Mouse (Mus musculus): ENCODE measurements around the gene Tmem63c. TPM values are rescaled to one million over a fixed set of nuclear protein-coding genes. Genes with fewer than 3 reads are reported as not detected.

The Tmem63c gene
- polyA plus RNA-seq, 1 experiment from 2014 or later = 0.12 TPM

DNA sequence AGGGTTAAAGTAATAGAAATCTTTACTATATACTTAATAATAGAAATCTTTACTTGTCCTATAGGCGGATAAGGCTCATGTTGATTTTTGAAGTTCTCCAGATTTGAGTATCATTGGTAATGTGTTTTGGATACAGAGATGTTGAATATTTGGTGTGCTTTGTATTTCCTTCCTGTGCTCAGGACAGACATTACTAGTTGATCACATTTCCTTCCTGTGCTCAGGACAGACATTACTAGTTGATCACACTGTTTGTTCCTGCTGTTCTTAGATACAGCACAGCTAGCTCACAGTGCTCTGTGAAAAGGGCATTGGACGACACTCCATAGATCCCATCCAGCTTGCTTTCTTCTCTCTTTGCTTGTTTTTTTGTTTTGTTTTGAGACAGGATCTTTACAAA, 55.5 kb downstream of the Tmem63c start:
- no peak for DNase-seq (ENCODE audit: low spot score)
- Histone ChIP-seq H3K9me3 (ENCODE audit: low read length) (no peaks in the 10 kb centered on the region), H3K4me3 (ENCODE audit: low read depth, low read length) (no peak overlapping the region), H3K36me3 (ENCODE audit: insufficient read depth, low read length) (no peaks in the 10 kb centered on the region), H3K27me3 (replicated peaks; ENCODE audit: insufficient read depth, low read length) (no peaks in the 10 kb centered on the region), H3K9ac (replicated peaks; ENCODE audit: low read depth) (no peak overlapping the region), H3K27ac (ENCODE audit: low read length) (no peak overlapping the region), H3K4me2 (replicated peaks; ENCODE audit: low read depth, low read length) (no peak overlapping the region), H3K4me1 (ENCODE audit: insufficient read depth, low read depth, low read length) (no peaks in the 10 kb centered on the region)
- 86% methylated on average over 2 of the region's 2 CpGs for WGBS
- TF ChIP-seq EP300 (IDR thresholded peaks at IDR 0.05) (no peak), CTCF (IDR thresholded peaks at IDR 0.05) (no peak)
- no peak for ATAC-seq

- no peak overlapping the region for H3K9ac ChIP-seq (replicated peaks; ENCODE audit: low read depth)
- WGBS = 70% methylated on average over 8 of the region's 8 CpGs
- H3K4me3 ChIP-seq (ENCODE audit: low read depth, low read length) = no peak overlapping the region
- H3K9me3 ChIP-seq (ENCODE audit: low read length) = no peaks in the 10 kb centered on the region
- H3K27ac ChIP-seq (ENCODE audit: low read length) = no peak overlapping the region
- ATAC-seq (no peak), DNase-seq (ENCODE audit: low spot score) (no peak)
- TF ChIP-seq EP300 (IDR thresholded peaks at IDR 0.05) (no peak), CTCF (IDR thresholded peaks at IDR 0.05) (no peak)
- no peak overlapping the region for H3K4me2 ChIP-seq (replicated peaks; ENCODE audit: low read depth, low read length)
- H3K36me3 ChIP-seq (ENCODE audit: insufficient read depth, low read length) = no peaks in the 10 kb centered on the region
- H3K4me1 ChIP-seq (ENCODE audit: insufficient read depth, low read depth, low read length) = no peaks in the 10 kb centered on the region
- H3K27me3 ChIP-seq (replicated peaks; ENCODE audit: insufficient read depth, low read length) = no peaks in the 10 kb centered on the region
Measured at GRCm38 (mm10) chr12:87082797-87083196, 61.7 kb downstream of the Tmem63c start.

DNA sequence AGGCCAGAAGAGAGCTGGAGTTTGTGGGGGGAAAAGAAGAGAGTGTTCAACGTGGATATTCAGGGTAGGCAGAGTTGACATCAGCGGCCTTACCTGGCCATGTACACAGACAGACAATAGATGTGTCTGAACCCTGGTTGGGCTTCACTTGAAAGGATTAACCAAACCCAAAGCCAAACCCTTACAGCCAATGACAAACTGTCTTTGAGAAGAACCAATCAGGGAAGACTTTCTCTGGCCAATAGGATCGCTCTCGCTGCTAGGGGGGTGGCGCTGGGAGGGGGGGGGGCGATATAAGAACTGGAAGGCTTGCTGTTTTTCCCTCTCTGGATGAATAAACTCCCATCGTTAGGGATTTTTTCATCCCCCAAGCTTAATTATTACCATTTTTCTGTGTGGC, 66.1 kb downstream of the Tmem63c start:
- Histone ChIP-seq H3K4me3 (ENCODE audit: low read depth, low read length) (no peak overlapping the region), H3K9ac (replicated peaks; ENCODE audit: low read depth) (no peak overlapping the region), H3K27ac (ENCODE audit: low read length) (no peak overlapping the region), H3K27me3 (replicated peaks; ENCODE audit: insufficient read depth, low read length) (no peaks in the 10 kb centered on the region), H3K36me3 (ENCODE audit: insufficient read depth, low read length) (no peaks in the 10 kb centered on the region), H3K4me2 (replicated peaks; ENCODE audit: low read depth, low read length) (no peak overlapping the region), H3K4me1 (ENCODE audit: insufficient read depth, low read depth, low read length) (no peaks in the 10 kb centered on the region), H3K9me3 (ENCODE audit: low read length) (no peaks in the 10 kb centered on the region)
- ATAC-seq (no peak), DNase-seq (ENCODE audit: low spot score) (no peak)
- TF ChIP-seq CTCF (IDR thresholded peaks at IDR 0.05) = no peak
- WGBS = 61% methylated on average over 7 of the region's 7 CpGs

- Histone ChIP-seq H3K9me3 (ENCODE audit: low read length) (no peaks in the 10 kb centered on the region), H3K9ac (replicated peaks; ENCODE audit: low read depth) (no peak overlapping the region), H3K27me3 (replicated peaks; ENCODE audit: insufficient read depth, low read length) (no peaks in the 10 kb centered on the region), H3K4me2 (replicated peaks; ENCODE audit: low read depth, low read length) (no peak overlapping the region), H3K4me3 (ENCODE audit: low read depth, low read length) (no peak overlapping the region), H3K36me3 (ENCODE audit: insufficient read depth, low read length) (no peaks in the 10 kb centered on the region), H3K27ac (ENCODE audit: low read length) (no peak overlapping the region), H3K4me1 (ENCODE audit: insufficient read depth, low read depth, low read length) (no peaks in the 10 kb centered on the region)
- DNase-seq (ENCODE audit: low spot score) = no peak
- TF ChIP-seq EP300 (IDR thresholded peaks at IDR 0.05) (no peak), CTCF (IDR thresholded peaks at IDR 0.05) (peak; percentile 48)
- 39% methylated on average over 4 of the region's 4 CpGs for WGBS
- no peak for ATAC-seq
Measured at GRCm38 (mm10) chr12:87088331-87088730, 67.2 kb downstream of the Tmem63c start.

DNA sequence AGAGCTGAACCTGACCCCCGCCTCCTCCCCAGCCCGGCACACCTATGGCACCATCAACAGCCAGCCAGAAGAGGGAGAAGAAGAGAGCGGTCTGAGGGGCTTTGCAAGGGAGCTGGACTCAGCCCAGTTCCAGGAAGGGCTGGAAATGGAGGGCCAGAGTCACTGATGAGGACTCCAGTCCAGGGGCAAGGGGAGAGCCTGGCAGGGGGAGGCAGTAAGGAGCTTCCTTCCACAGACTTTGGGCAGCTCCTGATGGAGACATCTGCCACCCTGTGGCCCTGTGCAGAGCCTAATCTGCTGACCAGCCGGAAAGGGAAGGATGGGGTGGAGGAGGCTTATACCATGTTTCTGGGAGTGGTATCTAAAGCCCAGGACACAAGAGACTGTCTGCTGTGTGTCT, 68.1 kb downstream of the Tmem63c start:
- TF ChIP-seq EP300 (IDR thresholded peaks at IDR 0.05) = no peak
- TF ChIP-seq CTCF (IDR thresholded peaks at IDR 0.05) = no peak
- H3K9me3 ChIP-seq (ENCODE audit: low read length) = no peaks in the 10 kb centered on the region
- 61% methylated on average over 4 of the region's 4 CpGs for WGBS
- no peak overlapping the region for H3K9ac ChIP-seq (replicated peaks; ENCODE audit: low read depth)
- no peak overlapping the region for H3K4me3 ChIP-seq (ENCODE audit: low read depth, low read length)
- no peak for DNase-seq (ENCODE audit: low spot score)
- H3K4me2 ChIP-seq (replicated peaks; ENCODE audit: low read depth, low read length) = no peak overlapping the region
- H3K4me1 ChIP-seq (ENCODE audit: insufficient read depth, low read depth, low read length) = no peaks in the 10 kb centered on the region
- H3K27ac ChIP-seq (ENCODE audit: low read length) = no peak overlapping the region
- no peak for ATAC-seq
- H3K36me3 ChIP-seq (ENCODE audit: insufficient read depth, low read length) = no peaks in the 10 kb centered on the region
- H3K27me3 ChIP-seq (replicated peaks; ENCODE audit: insufficient read depth, low read length) = no peaks in the 10 kb centered on the region

GRCm38 (mm10) chr12:87089701-87090100, 68.6 kb downstream of the Tmem63c start:
- Histone ChIP-seq H3K9ac (replicated peaks; ENCODE audit: low read depth) (no peak overlapping the region), H3K4me3 (ENCODE audit: low read depth, low read length) (no peak overlapping the region), H3K36me3 (ENCODE audit: insufficient read depth, low read length) (no peaks in the 10 kb centered on the region), H3K27me3 (replicated peaks; ENCODE audit: insufficient read depth, low read length) (no peaks in the 10 kb centered on the region), H3K27ac (ENCODE audit: low read length) (no peak overlapping the region), H3K4me2 (replicated peaks; ENCODE audit: low read depth, low read length) (no peak overlapping the region), H3K4me1 (ENCODE audit: insufficient read depth, low read depth, low read length) (no peaks in the 10 kb centered on the region), H3K9me3 (ENCODE audit: low read length) (no peaks in the 10 kb centered on the region)
- no peak for DNase-seq (ENCODE audit: low spot score)
- no peak for TF ChIP-seq EP300 (IDR thresholded peaks at IDR 0.05)
- TF ChIP-seq CTCF (IDR thresholded peaks at IDR 0.05) = no peak
- no peak for ATAC-seq
- 56% methylated on average over 2 of the region's 2 CpGs for WGBS

DNA sequence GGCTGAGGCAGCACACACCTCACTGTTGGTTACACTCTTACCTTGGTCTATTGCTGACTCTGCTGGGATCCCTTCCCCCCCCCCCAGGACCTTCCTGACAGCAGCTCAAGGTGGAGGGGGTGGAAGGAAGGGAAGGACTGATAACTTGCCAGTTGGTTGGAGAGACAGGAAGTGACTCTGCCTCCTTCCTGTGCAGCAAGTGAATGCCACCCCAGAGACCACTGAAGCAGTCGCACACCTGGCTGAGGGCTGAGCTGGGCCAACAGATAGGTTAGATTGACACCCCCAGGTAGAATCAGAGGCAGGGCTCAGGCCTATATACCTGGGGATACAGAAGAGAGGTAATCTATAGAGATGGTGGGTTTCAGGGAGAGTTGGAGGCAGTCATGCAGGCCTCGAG, 70.8 kb downstream of the Tmem63c start:
- no peaks in the 10 kb centered on the region for H3K9me3 ChIP-seq (ENCODE audit: low read length)
- 50% methylated on average over 2 of the region's 2 CpGs for WGBS

More for the DNA sequence above, 70.8 kb downstream of the Tmem63c start:
- H3K4me1 ChIP-seq (ENCODE audit: insufficient read depth, low read depth, low read length) = no peaks in the 10 kb centered on the region
- no peaks in the 10 kb centered on the region for H3K27me3 ChIP-seq (replicated peaks; ENCODE audit: insufficient read depth, low read length)
- no peak for TF ChIP-seq CTCF (IDR thresholded peaks at IDR 0.05)
- ATAC-seq = no peak
- H3K4me3 ChIP-seq (ENCODE audit: low read depth, low read length) = no peak overlapping the region
- no peak overlapping the region for H3K9ac ChIP-seq (replicated peaks; ENCODE audit: low read depth)
- H3K27ac ChIP-seq (ENCODE audit: low read length) = no peak overlapping the region
- H3K4me2 ChIP-seq (replicated peaks; ENCODE audit: low read depth, low read length) = no peak overlapping the region
- H3K36me3 ChIP-seq (ENCODE audit: insufficient read depth, low read length) = no peaks in the 10 kb centered on the region
- DNase-seq (ENCODE audit: low spot score) = no peak
